Mouse (Mus musculus) intestine, embryonic 16.5 days (tissue): ENCODE results near the gene Pdk4. TPM values are rescaled to one million over a fixed set of nuclear protein-coding genes. Genes with fewer than 3 reads are reported as not detected.

ENCODE experiments used
- ATAC-seq: fragments of 200-750 bp; cut with Nextera tagmentation; 2 replicates; pipeline ENCODE4 v1.8.0; 2017; ENCODE audit warnings: moderate TSS enrichment, moderate library complexity
- H3K27ac ChIP-seq: fragments of 300-500 bp; sonication (generic); 2 replicates; pipeline ENCODE4 v1.5.1; 2014; ENCODE audit warnings: mild to moderate bottlenecking, low read length
- H3K27me3 ChIP-seq: fragments of 300-500 bp; sonication (generic); replicated peaks from 2 replicates; pipeline ENCODE4 v1.6.1; 2014; ENCODE audit warnings: low read length, control low read depth, mixed read lengths; ENCODE audit not compliant: control insufficient read depth, insufficient read depth
- H3K36me3 ChIP-seq: fragments of 300-500 bp; sonication (generic); 2 replicates; pipeline ENCODE4 v1.6.1; 2014; ENCODE audit warnings: low read length, control low read depth; ENCODE audit not compliant: control insufficient read depth, insufficient read depth
- H3K4me1 ChIP-seq: fragments of 300-500 bp; sonication (generic); 2 replicates; pipeline ENCODE4 v1.6.1; 2014; ENCODE audit warnings: low read length, control low read depth, mixed read lengths; ENCODE audit not compliant: control insufficient read depth, insufficient read depth
- H3K4me2 ChIP-seq: fragments of 300-500 bp; sonication (generic); 2 replicates; pipeline ENCODE4 v1.6.1; 2014; ENCODE audit warnings: low read depth, low read length, control low read depth
- H3K4me3 ChIP-seq: fragments of 300-500 bp; sonication (generic); 2 replicates; pipeline ENCODE4 v1.5.1; 2014; ENCODE audit warnings: mild to moderate bottlenecking, low read length
- H3K9ac ChIP-seq: fragments of 300-500 bp; sonication (generic); 2 replicates; pipeline ENCODE4 v1.6.1; 2014; ENCODE audit warnings: low read depth, low read length
- H3K9me3 ChIP-seq: fragments of 300-500 bp; sonication (generic); 2 replicates; pipeline ENCODE4 v1.6.1; 2016; ENCODE audit warnings: low read length, control low read depth; ENCODE audit not compliant: control insufficient read depth
- WGBS: fragments of 180-500 bp; shearing (Covaris S2); extraction: QIAGEN DNeasy Blood & Tissue Kit; methylation state at CpG from one replicate; pipeline ENCODE4 v1.1.7; 2014; 5-methylcytosine and 5-hydroxymethylcytosine counted together
- polyA plus RNA-seq: library from polyadenylated mRNA; unstranded; fragments of >200 nt; fragmentation: Nextera tagmentation; extraction: Ambion mirVana; gene quantifications from 2 replicates; pipeline ENCODE4 v1.2.1, GENCODE M21; 2015

The Pdk4 gene
- 3.5 and 3.6 TPM in 2 replicates for polyA plus RNA-seq

- H3K27me3 ChIP-seq: no peaks in the 10 kb centered on the region
- WGBS: 1% methylated on average over 43 of the region's 43 CpGs
- H3K36me3 ChIP-seq: no peaks in the 10 kb centered on the region
- peak; percentile 98 for ATAC-seq
- H3K4me1 ChIP-seq: no peaks in the 10 kb centered on the region
- no peaks in the 10 kb centered on the region for H3K9me3 ChIP-seq
- H3K9ac ChIP-seq: peak within 1 kb of the TSS; percentile 76
- H3K27ac ChIP-seq: peak within 1 kb of the TSS; percentile 66
- peak within 1 kb of the TSS; percentile 68 for H3K4me3 ChIP-seq
- peak within 1 kb of the TSS; percentile 97 for H3K4me2 ChIP-seq
Measured at GRCm38 (mm10) chr6:5495961-5496853, at the start of gene Pdk4. Pdk4 (minus strand) TSS chr6:5496309.

- H3K4me1 ChIP-seq: no peaks in the 10 kb centered on the region
- ATAC-seq: no peak
- no peak overlapping the region for H3K27ac ChIP-seq
- no peak overlapping the region for H3K4me3 ChIP-seq
- no peak overlapping the region for H3K9ac ChIP-seq
- H3K9me3 ChIP-seq: no peaks in the 10 kb centered on the region
- no peaks in the 10 kb centered on the region for H3K36me3 ChIP-seq
- 64% methylated on average over 2 of the region's 2 CpGs for WGBS
- H3K4me2 ChIP-seq: no peak overlapping the region
- H3K27me3 ChIP-seq: no peaks in the 10 kb centered on the region
Measured at GRCm38 (mm10) chr6:5537855-5538365, 41.8 kb upstream of the Pdk4 start.

GRCm38 (mm10) chr6:5535754-5536153 lies 39.6 kb upstream of the Pdk4 start:
- 0 out of 2 replicates have a peak, but pooled peaks have one; percentile 36 for ATAC-seq
- Histone ChIP-seq H3K9me3 (no peaks in the 10 kb centered on the region), H3K4me3 (no peak overlapping the region), H3K4me2 (no peak overlapping the region), H3K27ac (no peak overlapping the region), H3K4me1 (no peaks in the 10 kb centered on the region), H3K9ac (no peak overlapping the region), H3K27me3 (no peaks in the 10 kb centered on the region), H3K36me3 (no peaks in the 10 kb centered on the region)

GRCm38 (mm10) chr6:5517091-5517490 lies 21.0 kb upstream of the Pdk4 start:
- no peaks in the 10 kb centered on the region for H3K36me3 ChIP-seq
- 73% methylated on average over 5 of the region's 5 CpGs for WGBS
- H3K4me3 ChIP-seq: no peak overlapping the region
- no peak overlapping the region for H3K9ac ChIP-seq
- no peaks in the 10 kb centered on the region for H3K27me3 ChIP-seq
- no peaks in the 10 kb centered on the region for H3K9me3 ChIP-seq
- no peak for ATAC-seq
- no peaks in the 10 kb centered on the region for H3K4me1 ChIP-seq
- H3K4me2 ChIP-seq: no peak overlapping the region
- no peak overlapping the region for H3K27ac ChIP-seq

GRCm38 (mm10) chr6:5509757-5510156 lies 13.6 kb upstream of the Pdk4 start:
- no peak overlapping the region for H3K4me2 ChIP-seq
- peak; percentile 99 for ATAC-seq

GRCm38 (mm10) chr6:5509303-5509702 lies 13.2 kb upstream of the Pdk4 start:
- no peaks in the 10 kb centered on the region for H3K36me3 ChIP-seq
- no peak overlapping the region for H3K9ac ChIP-seq
- 24% methylated on average over 5 of the region's 5 CpGs for WGBS
- H3K9me3 ChIP-seq: no peaks in the 10 kb centered on the region
- H3K4me3 ChIP-seq: no peak overlapping the region
- peaks cover 6% of the 10 kb centered on the region for H3K4me1 ChIP-seq
- ATAC-seq: peak; percentile 69
- H3K27me3 ChIP-seq: no peaks in the 10 kb centered on the region
- H3K4me2 ChIP-seq: no peak overlapping the region
- H3K27ac ChIP-seq: peak overlapping the region; percentile 21

More at GRCm38 (mm10) chr6:5509757-5510156, 13.6 kb upstream of the Pdk4 start:
- Histone ChIP-seq H3K4me1 (peaks cover 6% of the 10 kb centered on the region), H3K9me3 (no peaks in the 10 kb centered on the region), H3K4me3 (no peak overlapping the region), H3K36me3 (no peaks in the 10 kb centered on the region), H3K27me3 (no peaks in the 10 kb centered on the region), H3K27ac (peak overlapping the region; percentile 47), H3K9ac (no peak overlapping the region)
- 14% methylated on average over 5 of the region's 5 CpGs for WGBS

GRCm38 (mm10) chr6:5507821-5508220 lies 11.7 kb upstream of the Pdk4 start:
- no peaks in the 10 kb centered on the region for H3K9me3 ChIP-seq
- H3K36me3 ChIP-seq: no peaks in the 10 kb centered on the region
- no peak overlapping the region for H3K4me3 ChIP-seq
- H3K27ac ChIP-seq: no peak overlapping the region
- WGBS: 80% methylated on average over 5 of the region's 5 CpGs
- ATAC-seq: no peak
- H3K9ac ChIP-seq: no peak overlapping the region
- H3K27me3 ChIP-seq: no peaks in the 10 kb centered on the region
- H3K4me1 ChIP-seq: peaks cover 6% of the 10 kb centered on the region
- H3K4me2 ChIP-seq: no peak overlapping the region

- H3K4me2 ChIP-seq: no peak overlapping the region
- no peak overlapping the region for H3K4me3 ChIP-seq
- peaks cover 6% of the 10 kb centered on the region for H3K4me1 ChIP-seq
- no peak overlapping the region for H3K9ac ChIP-seq
- WGBS: 91% methylated on average over 3 of the region's 3 CpGs
- H3K27ac ChIP-seq: no peak overlapping the region
- H3K9me3 ChIP-seq: no peaks in the 10 kb centered on the region
- no peak for ATAC-seq
- H3K36me3 ChIP-seq: no peaks in the 10 kb centered on the region
- no peaks in the 10 kb centered on the region for H3K27me3 ChIP-seq
Measured at GRCm38 (mm10) chr6:5506271-5506670, 10.2 kb upstream of the Pdk4 start.

- Histone ChIP-seq H3K36me3 (no peaks in the 10 kb centered on the region), H3K4me2 (no peak overlapping the region), H3K9me3 (no peaks in the 10 kb centered on the region), H3K9ac (no peak overlapping the region), H3K4me3 (no peak overlapping the region), H3K27ac (no peak overlapping the region), H3K4me1 (no peaks in the 10 kb centered on the region), H3K27me3 (no peaks in the 10 kb centered on the region)
- WGBS: 94% methylated on average over 1 of the region's 1 CpGs
- ATAC-seq: no peak
Measured at GRCm38 (mm10) chr6:5502810-5503209, 6.7 kb upstream of the Pdk4 start.
